Mouse (Mus musculus): Measurements from ENCODE around the gene Gm3591. TPM values are rescaled to one million over a fixed set of nuclear protein-coding genes. Genes with fewer than 3 reads are reported as not detected.
"Not testable (repeated sequence)": the region's sequence is repeated elsewhere in the genome, so short reads cannot be mapped to it uniquely, and the experiment has no call there.

Gene Gm3591
- polyA plus RNA-seq (2015; fragmentation: Nextera tagmentation; extraction: Ambion mirVana) = 3.5 and 4.5 TPM in 2 replicates

DNA sequence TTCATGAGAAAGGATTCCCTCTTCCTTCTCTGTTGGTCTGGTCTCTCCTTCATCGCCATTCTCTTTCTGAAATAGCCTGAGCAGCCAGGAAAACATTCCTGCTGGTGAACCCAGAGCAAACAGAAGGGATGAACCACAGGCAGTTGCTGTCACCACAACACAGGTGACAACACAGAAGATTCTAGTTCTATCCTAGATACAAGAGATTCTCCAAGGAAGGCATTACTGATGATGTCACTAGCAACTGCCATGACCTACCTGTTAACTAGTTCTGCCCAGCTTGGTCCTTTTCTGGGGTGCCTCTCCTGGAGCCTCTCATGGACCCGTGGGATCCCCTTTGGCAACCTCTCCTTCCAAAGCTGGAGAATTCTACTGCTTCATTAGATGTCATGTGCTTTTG lies at the start of gene Gm3591:
Gene Gm3591 (minus strand): TSS at position 101 of the 400 bp plus-strand sequence.
- no CpG with 5 or more reads among the region's 2 CpGs for WGBS
- not testable (repeated sequence) for H3K9ac ChIP-seq (replicated peaks); H3K27me3 ChIP-seq; H3K4me3 ChIP-seq; H3K9me3 ChIP-seq; H3K36me3 ChIP-seq; H3K4me2 ChIP-seq (replicated peaks); ATAC-seq (replicated peaks); H3K4me1 ChIP-seq; H3K27ac ChIP-seq (replicated peaks)

DNA sequence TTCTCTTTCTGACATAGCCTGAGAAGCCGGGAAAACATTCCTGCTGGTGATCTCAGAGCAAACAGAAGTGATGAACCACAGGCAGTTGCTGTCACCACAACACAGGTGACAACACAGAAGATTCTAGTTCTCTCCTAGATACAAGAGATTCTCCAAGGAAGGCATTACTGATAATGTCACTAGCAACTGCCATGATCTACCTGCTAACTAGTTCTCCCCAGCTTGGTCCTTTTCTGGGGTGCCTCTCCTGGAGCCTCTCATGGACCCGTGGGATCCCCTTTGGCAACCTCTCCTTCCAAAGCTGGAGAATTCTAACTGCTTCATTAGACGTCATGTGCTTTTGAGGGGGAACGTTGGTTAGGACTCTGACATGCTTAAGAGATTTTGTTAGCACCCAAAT lies 32.2 kb upstream of the Gm3591 start, which contains the start of gene Gm3594:
Gene Gm3594 (minus strand): TSS at position 101 of the 400 bp plus-strand sequence.
- ATAC-seq (replicated peaks); H3K9me3 ChIP-seq; H3K9ac ChIP-seq (replicated peaks); H3K27ac ChIP-seq (replicated peaks); H3K4me3 ChIP-seq; H3K4me2 ChIP-seq (replicated peaks); H3K27me3 ChIP-seq; H3K36me3 ChIP-seq; H3K4me1 ChIP-seq: not testable (repeated sequence)
- no CpG with 5 or more reads among the region's 4 CpGs for WGBS

DNA sequence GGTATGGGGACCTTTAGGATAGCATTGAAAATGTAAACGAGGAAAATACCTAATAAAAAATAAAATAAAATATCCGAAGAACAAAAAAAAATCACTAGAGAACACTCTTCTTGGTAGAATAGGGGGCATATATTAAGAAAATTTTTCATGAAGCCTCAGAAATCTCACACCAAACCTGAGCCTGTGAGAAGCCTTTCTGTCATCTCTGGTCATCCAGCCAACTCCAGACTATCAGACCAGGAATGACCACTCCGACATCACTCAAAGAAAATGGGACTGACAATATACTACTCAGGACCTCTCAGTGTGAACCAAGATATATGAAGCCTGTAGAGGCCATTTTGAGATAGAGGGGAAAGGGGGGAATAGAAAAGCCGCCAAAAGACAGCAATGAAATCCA lies 28.5 kb upstream of the Gm3591 start:
- H3K4me3 ChIP-seq; H3K27ac ChIP-seq (replicated peaks); H3K36me3 ChIP-seq; H3K9ac ChIP-seq (replicated peaks); H3K27me3 ChIP-seq; H3K4me1 ChIP-seq; H3K4me2 ChIP-seq (replicated peaks); ATAC-seq (replicated peaks); H3K9me3 ChIP-seq: not testable (repeated sequence)
- 95% methylated on average over 3 of the region's 4 CpGs for WGBS

DNA sequence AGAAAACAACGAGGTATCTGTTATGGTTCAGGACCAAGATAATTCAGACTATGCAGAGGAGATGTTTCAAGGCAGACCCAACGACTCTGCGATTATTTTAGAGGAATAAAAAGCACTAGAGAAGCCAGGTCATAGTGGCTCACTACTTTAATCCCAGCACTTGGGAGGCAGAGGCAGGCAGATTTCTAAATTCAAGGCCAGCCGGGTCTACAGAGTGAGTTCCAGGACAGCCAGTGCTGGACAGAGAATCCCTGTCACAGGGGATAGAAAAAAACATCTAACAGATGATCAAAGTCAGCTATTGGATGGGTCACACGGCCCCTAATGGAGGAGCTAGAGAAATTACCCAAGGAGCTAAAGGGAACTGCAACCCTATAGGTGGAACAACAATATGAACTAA lies 27.9 kb upstream of the Gm3591 start:
- not testable (repeated sequence) for H3K36me3 ChIP-seq; H3K4me3 ChIP-seq; H3K27ac ChIP-seq (replicated peaks); H3K4me2 ChIP-seq (replicated peaks); H3K27me3 ChIP-seq; H3K9me3 ChIP-seq; ATAC-seq (replicated peaks); H3K4me1 ChIP-seq; H3K9ac ChIP-seq (replicated peaks)
- 81% methylated on average over 2 of the region's 5 CpGs for WGBS

DNA sequence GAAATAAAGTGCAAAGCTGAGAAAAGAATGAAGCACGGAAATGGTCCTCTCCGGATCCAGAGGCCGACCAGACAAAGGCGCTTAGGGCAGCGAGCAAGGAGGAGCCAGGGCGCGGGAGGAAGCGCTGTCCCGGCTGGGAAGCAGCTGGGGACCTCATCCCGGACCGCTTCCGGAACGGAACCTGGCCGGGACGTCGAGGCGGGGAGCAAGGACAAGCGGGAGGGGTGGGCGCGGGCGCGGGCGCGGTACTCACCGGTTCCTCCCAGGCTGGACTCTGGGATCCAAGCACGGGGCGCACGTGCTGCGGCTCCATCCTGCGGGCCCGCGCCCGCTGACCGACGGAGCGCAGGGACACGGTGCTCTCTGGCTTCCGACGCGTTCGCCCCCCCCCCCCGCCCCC lies 14.5 kb upstream of the Gm3591 start:
- Histone ChIP-seq H3K4me3 (peak overlapping the region; percentile 43), H3K4me2 (replicated peaks) (peak overlapping the region; percentile 52), H3K9ac (replicated peaks) (peak overlapping the region; percentile 45; the same call in 1 of the 2 replicates)

DNA sequence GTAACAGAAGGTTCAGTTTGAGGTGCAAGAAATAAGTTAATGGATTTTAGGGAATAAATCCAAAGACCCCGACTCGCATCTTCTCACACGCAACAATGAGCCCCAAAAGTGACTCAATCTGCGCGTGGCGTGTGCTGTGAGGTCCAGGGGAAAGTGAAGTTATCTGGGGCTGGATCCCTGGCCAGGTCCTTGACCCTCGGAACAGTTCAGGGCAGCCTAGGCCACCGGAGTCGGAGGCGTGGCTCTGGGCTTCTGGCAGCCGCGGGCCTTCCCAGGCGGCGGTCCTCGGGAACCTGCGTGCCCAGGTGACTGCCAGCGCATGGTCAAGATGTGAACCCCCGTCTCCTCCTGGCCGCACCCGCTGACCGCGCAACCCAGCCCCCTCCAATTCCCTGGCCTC lies 14.1 kb upstream of the Gm3591 start:
- not testable (repeated sequence) for ATAC-seq (replicated peaks); H3K9me3 ChIP-seq; H3K36me3 ChIP-seq; H3K4me1 ChIP-seq; H3K27me3 ChIP-seq; H3K27ac ChIP-seq (replicated peaks)
- WGBS = 11% methylated on average over 18 of the region's 22 CpGs
- peak overlapping the region; percentile 52 for H3K4me2 ChIP-seq (replicated peaks)
- H3K4me3 ChIP-seq = peak overlapping the region; percentile 43
- peak overlapping the region; percentile 45 for H3K9ac ChIP-seq (replicated peaks)

More for the DNA sequence above, 14.5 kb upstream of the Gm3591 start:
- not testable (repeated sequence) for H3K36me3 ChIP-seq; H3K27me3 ChIP-seq; H3K27ac ChIP-seq (replicated peaks); H3K4me1 ChIP-seq; H3K9me3 ChIP-seq; ATAC-seq (replicated peaks)
- 8% methylated on average over 10 of the region's 42 CpGs for WGBS

DNA sequence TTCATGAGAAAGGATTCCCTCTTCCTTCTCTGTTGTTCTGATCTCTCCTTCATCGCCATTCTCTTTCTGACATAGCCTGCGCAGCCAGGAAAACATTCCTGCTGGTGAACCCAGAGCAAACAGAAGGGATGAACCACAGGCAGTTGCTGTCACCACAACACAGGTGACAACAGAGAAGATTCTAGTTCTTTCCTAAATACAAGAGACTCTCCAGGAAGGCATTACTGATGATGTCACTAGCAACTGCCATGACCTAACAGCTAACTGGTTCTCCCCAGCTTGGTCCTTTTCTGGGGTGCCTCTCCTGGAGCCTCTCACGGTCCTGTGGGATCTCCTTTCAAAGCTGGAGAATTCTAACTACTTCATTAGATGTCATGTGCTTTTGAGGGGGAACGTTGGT lies 22.1 kb downstream of the Gm3591 start, which contains the start of gene Gm16440:
Gene Gm16440 (minus strand): TSS at position 101 of the 400 bp plus-strand sequence.
- H3K4me2 ChIP-seq (replicated peaks); H3K4me3 ChIP-seq; H3K27ac ChIP-seq (replicated peaks); H3K27me3 ChIP-seq; H3K9ac ChIP-seq (replicated peaks); H3K9me3 ChIP-seq; H3K36me3 ChIP-seq; ATAC-seq (replicated peaks); H3K4me1 ChIP-seq: not testable (repeated sequence)
- 76% methylated on average over 2 of the region's 4 CpGs for WGBS

Other genes with a start within 250 kb of the Gm3591 start
- gene Gm21560, start 193.2 kb downstream of the Gm3591 start, polyA plus RNA-seq (2015; fragmentation: Nextera tagmentation; extraction: Ambion mirVana) = not detected in 2 replicates
- gene Gm3411, start 125.2 kb downstream of the Gm3591 start, polyA plus RNA-seq (2015; fragmentation: Nextera tagmentation; extraction: Ambion mirVana) = 5.4 and 5.5 TPM in 2 replicates
- gene Gm21103, start 107.6 kb downstream of the Gm3591 start, polyA plus RNA-seq (2015; fragmentation: Nextera tagmentation; extraction: Ambion mirVana) = not detected in 2 replicates
- not detected in 2 replicates for gene Gm3618, start 68.8 kb downstream of the Gm3591 start, polyA plus RNA-seq (2015; fragmentation: Nextera tagmentation; extraction: Ambion mirVana)
- gene Gm16440, start 22.2 kb downstream of the Gm3591 start, polyA plus RNA-seq (2015; fragmentation: Nextera tagmentation; extraction: Ambion mirVana) = not detected in 2 replicates
- not detected in 2 replicates for gene Gm3594, start 32.1 kb upstream of the Gm3591 start, polyA plus RNA-seq (2015; fragmentation: Nextera tagmentation; extraction: Ambion mirVana)
- not detected in 2 replicates for gene Gm8356, start 124.8 kb upstream of the Gm3591 start, polyA plus RNA-seq (2015; fragmentation: Nextera tagmentation; extraction: Ambion mirVana)
- gene Gm3629, start 178.1 kb upstream of the Gm3591 start, polyA plus RNA-seq (2015; fragmentation: Nextera tagmentation; extraction: Ambion mirVana) = 0.55 TPM in 1 of 2 replicates, not detected in the other
- not detected in 2 replicates for gene Gm3460, start 209.9 kb upstream of the Gm3591 start, polyA plus RNA-seq (2015; fragmentation: Nextera tagmentation; extraction: Ambion mirVana)